Mouse (Mus musculus) liver, postnatal 0 days (tissue): Measurements from ENCODE around the gene Cacnb1.

Experiments used
- CTCF ChIP-seq: sonication (generic); IDR thresholded peaks from 2 replicates; pipeline ENCODE4 v1.5.1; 2016; ENCODE audit warnings: antibody characterized with exemption, low read depth
- EP300 ChIP-seq: IDR thresholded peaks from 2 replicates; pipeline ENCODE4 v1.6.1; 2016; ENCODE audit warnings: antibody characterized with exemption, low read depth, mild to moderate bottlenecking

DNA sequence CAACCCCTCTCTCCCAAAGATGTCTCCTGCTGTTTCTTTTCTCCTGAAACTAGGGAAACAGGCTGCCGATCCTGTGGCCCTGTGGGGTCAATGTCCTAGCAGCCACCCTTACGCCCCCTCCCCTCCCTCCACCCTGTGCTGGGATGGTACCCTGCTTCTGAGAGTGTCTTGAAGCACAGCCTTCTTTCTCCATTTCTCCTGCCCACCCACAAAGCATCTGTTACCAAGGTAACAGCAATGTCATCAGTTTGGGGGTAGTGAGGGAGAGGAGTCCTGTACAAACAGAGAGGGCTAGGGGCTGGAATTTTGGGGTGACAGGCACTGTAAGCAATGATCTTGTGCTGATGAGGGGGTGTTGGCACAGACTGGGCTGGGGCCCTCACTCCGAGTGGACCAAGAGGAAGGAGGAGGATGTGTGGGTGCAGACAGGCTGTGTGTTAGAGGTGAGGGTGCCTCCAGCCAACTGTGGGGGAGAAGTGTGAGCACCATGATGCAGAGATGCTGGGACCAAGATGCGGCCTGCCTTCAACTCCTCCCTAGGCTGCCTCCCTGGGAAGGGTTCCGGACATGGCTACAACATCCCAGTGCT, 37.4 kb upstream of the Cacnb1 start:
- no peak for TF ChIP-seq CTCF
- TF ChIP-seq EP300, result no peak
